Mouse (Mus musculus) MEL (cell line): ENCODE data around the gene Trub1.

Experiments used
- CHD1 ChIP-seq: IDR thresholded peaks from 2 replicates; pipeline ENCODE4 v1.6.1; 2012; ENCODE audit warnings: low read depth, mild to moderate bottlenecking, inconsistent platforms, low read length, improper control_type of control experiment
- CTCF ChIP-seq, 3 experiments: IDR thresholded peaks in 2 of 3; conservative IDR thresholded peaks in 1 of 3; 2 replicates each; pipeline ENCODE4 v1.5.1; 2011 to 2012; ENCODE audit warnings: low read length in 3 of 3, low read depth in 2 of 3, mild to moderate bottlenecking in 2 of 3, improper control_type of control experiment in 1 of 3, inconsistent platforms in 1 of 3, mixed read lengths in 1 of 3, moderate library complexity in 1 of 3; ENCODE audit not compliant: control insufficient read depth in 1 of 3, insufficient read depth in 1 of 3, poor library complexity in 1 of 3, severe bottlenecking in 1 of 3
- EP300 ChIP-seq, 2 experiments: IDR thresholded peaks; 2 replicates each; pipeline ENCODE4 v1.6.1; 2011; ENCODE audit warnings: improper control_type of control experiment in 2 of 2, low read length in 2 of 2, low read depth in 1 of 2, mild to moderate bottlenecking in 1 of 2
- MEF2A ChIP-seq: IDR thresholded peaks from 2 replicates; pipeline ENCODE4 v1.6.1; 2014; ENCODE audit warnings: low read depth, mild to moderate bottlenecking, inconsistent platforms, low read length, improper control_type of control experiment; ENCODE audit not compliant: poor library complexity, insufficient replicate concordance, severe bottlenecking; ENCODE audit errors: extremely low read depth
- MYB ChIP-seq: IDR thresholded peaks from 2 replicates; pipeline ENCODE4 v1.6.1; 2011; ENCODE audit warnings: mild to moderate bottlenecking, low read depth, low read length, improper control_type of control experiment
- NRF1 ChIP-seq: IDR thresholded peaks from 2 replicates; pipeline ENCODE4 v1.6.1; 2014; ENCODE audit warnings: low read depth, mild to moderate bottlenecking, inconsistent platforms, low read length, improper control_type of control experiment, moderate library complexity; ENCODE audit not compliant: poor library complexity, insufficient read depth, severe bottlenecking
- POLR2A ChIP-seq, 2 experiments: IDR thresholded peaks; 2 replicates each; pipeline ENCODE4 v1.6.1; 2011 to 2012; ENCODE audit warnings: low read length in 2 of 2, mild to moderate bottlenecking in 2 of 2, control low read depth in 1 of 2, improper control_type of control experiment in 1 of 2, low read depth in 1 of 2, moderate library complexity in 1 of 2; ENCODE audit not compliant: control insufficient read depth in 1 of 2, insufficient read depth in 1 of 2, poor library complexity in 1 of 2
- SIN3A ChIP-seq: IDR thresholded peaks from 2 replicates; pipeline ENCODE4 v1.6.1; 2012; ENCODE audit warnings: low read length, improper control_type of control experiment, inconsistent platforms
- TAL1 ChIP-seq: IDR thresholded peaks from 2 replicates; pipeline ENCODE4 v1.6.1; 2012; ENCODE audit warnings: mild to moderate bottlenecking, inconsistent platforms, low read length, moderate library complexity, mixed read lengths
- TCF12 ChIP-seq: IDR thresholded peaks from 2 replicates; pipeline ENCODE4 v1.6.1; 2014; ENCODE audit warnings: low read depth, mild to moderate bottlenecking, inconsistent platforms, low read length, improper control_type of control experiment, moderate library complexity

- no peak for TF ChIP-seq NRF1
- TF ChIP-seq TAL1 = no peak
- no peak for TF ChIP-seq CTCF (IDR thresholded peaks at IDR 0.05 in 2 of 3, conservative IDR thresholded peaks at IDR 0.05 in 1 of 3; ENCODE audit: control insufficient read depth in 1 of 3, insufficient read depth in 1 of 3, low read depth in 2 of 3, low read length in 3 of 3, poor library complexity in 1 of 3, severe bottlenecking in 1 of 3)
- TF ChIP-seq MYB = no peak
- TF ChIP-seq EP300 (IDR thresholded peaks at IDR 0.05; ENCODE audit: low read depth in 1 of 2, low read length in 2 of 2) = no peak
- no peak for TF ChIP-seq POLR2A (IDR thresholded peaks at IDR 0.05; ENCODE audit: control insufficient read depth in 1 of 2, insufficient read depth in 1 of 2, low read depth in 1 of 2, low read length in 2 of 2, poor library complexity in 1 of 2)
- TF ChIP-seq SIN3A = no peak
- no peak for TF ChIP-seq MEF2A
- TF ChIP-seq CHD1 = no peak
- TF ChIP-seq TCF12 = no peak
Measured at GRCm38 (mm10) chr19:57473301-57473700, 20.6 kb downstream of the Trub1 start.
